Mouse (Mus musculus): ENCODE results near the gene Abca3.

DNA sequence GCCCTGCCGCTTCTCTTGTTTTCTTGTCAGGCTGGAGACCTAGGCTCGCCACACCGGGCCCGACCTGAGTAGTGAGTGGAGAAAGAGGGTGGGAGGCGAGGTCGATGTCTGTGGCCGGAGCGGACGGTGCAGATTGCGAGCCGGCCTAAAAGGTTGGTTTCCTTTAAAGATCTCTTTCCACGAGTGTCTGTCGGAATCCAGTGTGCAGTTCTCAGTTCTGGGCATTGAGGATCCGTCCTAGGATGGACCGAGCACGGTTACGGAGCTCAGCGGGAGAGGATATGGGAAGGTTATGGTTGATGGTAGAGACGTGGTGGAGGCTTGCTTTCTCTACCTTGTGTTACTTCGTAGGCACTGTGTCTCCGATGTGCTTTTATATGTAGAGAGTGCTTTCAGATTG is 63.3 kb downstream of the Abca3 start:
- TF ChIP-seq CTCF (IDR thresholded peaks at IDR 0.05; ENCODE audit: low read depth) (no peak), EP300 (IDR thresholded peaks at IDR 0.05; ENCODE audit: low read depth) (no peak)

Measured in liver, postnatal 0 days (tissue).